ENCODE assay signal across 10 mouse cellular contexts in the genomic region with DNA sequence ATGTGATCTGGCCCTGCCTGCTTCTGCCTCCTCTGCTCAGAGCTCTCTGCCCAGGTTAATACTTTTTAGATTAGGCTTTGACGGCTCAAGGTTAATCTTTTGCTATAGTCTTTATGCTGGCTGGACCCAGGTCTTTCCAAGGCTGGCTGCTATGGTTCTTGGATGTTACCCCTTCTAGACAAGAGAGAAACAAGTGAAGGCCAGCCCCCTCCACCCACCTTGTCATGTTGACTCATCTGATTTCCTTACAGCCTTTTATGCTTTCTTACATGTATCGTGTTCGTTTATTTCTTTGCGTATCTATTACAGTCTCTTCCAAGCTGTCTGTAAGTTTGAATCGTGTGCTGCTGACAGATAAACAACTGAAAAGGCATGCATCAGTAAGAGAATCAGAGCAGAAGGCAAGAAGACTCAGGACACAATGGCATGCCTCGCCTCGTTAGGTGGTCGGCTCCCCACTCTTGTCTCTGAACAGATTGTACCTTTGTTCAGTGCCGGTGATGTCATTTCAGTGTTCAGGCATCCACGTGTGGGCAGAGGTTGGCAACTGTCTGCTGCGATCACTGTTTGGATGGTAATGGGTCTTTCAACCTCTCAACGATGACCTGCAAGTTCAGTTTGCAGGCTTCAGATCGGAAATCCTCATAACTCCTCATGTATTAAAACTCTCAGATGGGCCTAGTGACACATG.
"Had no signal": no experiment of that assay in that cellular context is flagged by ENCODE, and none has a peak within 500 bp of the region (broad histone marks: within the 10 kb centered on the region; RNA-seq: fewer than 3 reads in every experiment).

No protein-coding gene starts in this region.

- DNase-seq: kidney, postnatal 10 days; kidney, postnatal 4 days; lung, adult 18-20 months; thymus, postnatal 4 days had no signal

- H3K27ac ChIP-seq: limb, embryonic 12.5 days; liver, embryonic 14.5 days; midbrain, embryonic 15.5 days; neural tube, embryonic 12.5 days had no signal

- ATAC-seq: inflammation-experienced regulatory T-cells, adult 6 months; intestine, postnatal 0 days had no signal

- H3K4me3 ChIP-seq: limb, embryonic 12.5 days; midbrain, embryonic 15.5 days; neural tube, embryonic 12.5 days had no signal
